Mouse (Mus musculus) kidney, postnatal 36 days (tissue): ENCODE results near the gene Hnrnpll.

Source experiments
- DNase-seq, 2 experiments: peaks; one replicate each; pipeline ENCODE4 v3.0.0; 2021 to 2022; ENCODE audit warnings: mixed read lengths in 2 of 2

Gene Hnrnpll

GRCm38 (mm10) chr17:80061783-80062619, at the start of gene Hnrnpll:
Gene Hnrnpll, minus strand, starts transcription at chr17:80062334.
- DNase-seq, result peak; percentile 96 to 97

GRCm38 (mm10) chr17:80105348-80105978, 43.3 kb upstream of the Hnrnpll start:
- DNase-seq, result no peak

DNA sequence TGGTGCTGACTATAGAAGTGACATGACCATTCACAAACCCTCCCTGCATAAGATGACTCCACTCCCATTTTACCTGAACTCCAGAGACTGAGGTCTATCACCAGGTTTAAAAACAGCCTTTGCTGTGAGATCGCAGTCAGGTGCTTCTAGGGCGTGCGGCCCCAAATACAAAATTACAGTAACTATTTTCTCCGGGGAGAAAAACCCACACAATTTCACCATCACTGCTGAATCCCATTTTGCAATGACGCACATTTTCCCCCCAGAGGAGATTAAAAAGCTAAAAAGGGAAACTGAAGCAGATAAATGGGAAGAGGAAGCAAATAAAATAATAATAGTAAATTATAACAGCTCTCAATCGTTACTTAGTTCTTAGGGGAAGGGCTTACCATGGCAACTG, 37.7 kb upstream of the Hnrnpll start:
- no peak for DNase-seq

DNA sequence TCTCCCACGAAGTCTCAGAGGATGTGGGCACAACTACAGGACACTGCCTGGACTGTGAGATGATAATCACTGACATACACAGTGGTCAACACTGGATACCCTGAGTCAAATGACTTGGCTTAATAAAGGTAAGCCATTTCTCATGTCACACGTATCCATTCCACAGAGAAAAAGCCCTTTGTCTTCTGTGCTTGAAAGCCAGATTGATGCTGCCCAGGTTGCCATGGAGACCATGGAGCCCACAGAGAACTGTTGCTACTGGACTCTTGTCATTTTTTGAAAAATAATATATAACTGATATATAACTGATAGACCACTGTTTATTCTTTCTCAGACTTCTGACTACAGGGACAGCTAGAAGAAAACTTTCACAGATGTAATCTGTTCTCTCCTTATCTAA, 35.1 kb upstream of the Hnrnpll start:
- DNase-seq, result no peak

GRCm38 (mm10) chr17:80096720-80097114, 34.6 kb upstream of the Hnrnpll start:
- no peak for DNase-seq

- DNase-seq, result peak; percentile 87 to 93
Observed at GRCm38 (mm10) chr17:80096043-80096719, 34.0 kb upstream of the Hnrnpll start.

GRCm38 (mm10) chr17:80095254-80095899, 33.2 kb upstream of the Hnrnpll start:
- DNase-seq, result peak; percentile 24 to 30

DNA sequence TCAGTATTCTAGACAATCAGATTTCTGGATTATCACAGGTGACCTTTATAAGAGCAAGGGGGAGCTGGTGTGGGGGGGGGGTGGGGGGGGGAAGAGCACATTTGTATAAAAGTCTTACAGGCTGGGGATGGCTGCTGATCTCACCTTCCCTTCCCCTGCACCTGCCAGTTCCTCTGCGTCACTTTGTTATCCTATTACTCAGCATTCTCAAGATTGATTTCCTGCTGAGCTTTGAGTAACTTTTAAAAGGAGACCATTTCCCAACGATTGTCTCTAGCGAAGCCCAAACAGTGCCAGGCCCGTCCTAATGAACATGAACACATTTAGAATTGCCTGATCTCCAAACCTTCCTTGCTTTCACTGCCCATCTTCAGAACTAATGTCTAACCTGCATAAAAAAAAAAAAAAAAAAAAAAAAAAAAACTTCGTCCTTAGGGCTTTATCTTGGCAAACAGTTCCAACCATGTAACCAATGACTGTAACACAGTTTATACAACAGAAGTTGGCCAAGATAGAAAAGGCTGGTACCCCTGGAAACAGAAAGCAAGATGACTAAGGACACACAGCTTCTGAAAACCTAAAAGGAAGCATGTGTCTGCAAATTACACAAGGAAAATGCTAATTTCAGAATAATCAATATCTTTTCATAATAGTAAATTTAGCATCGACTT, 29.9 kb upstream of the Hnrnpll start:
- no peak for DNase-seq

DNA sequence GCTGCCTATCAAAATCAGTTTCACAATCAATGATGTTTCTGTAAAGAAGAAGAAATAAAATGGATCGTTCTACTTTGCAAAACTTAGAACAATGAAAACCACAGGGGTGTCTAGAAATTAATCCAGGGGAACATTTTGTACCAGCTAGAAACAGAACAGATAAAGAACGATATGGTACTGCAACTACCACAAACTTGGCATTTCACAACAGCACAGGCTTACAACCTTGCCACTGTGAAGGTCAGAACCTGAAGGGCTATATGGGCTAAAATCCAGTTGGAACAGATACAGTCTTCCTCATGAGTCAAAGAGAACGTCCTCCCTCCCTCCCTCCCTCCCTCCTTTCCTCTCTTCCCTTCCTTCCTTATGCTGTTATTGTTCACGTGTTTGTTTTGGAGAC, 28.4 kb upstream of the Hnrnpll start:
- DNase-seq, result no peak

GRCm38 (mm10) chr17:80088168-80088567, 26.0 kb upstream of the Hnrnpll start:
- no peak for DNase-seq

DNA sequence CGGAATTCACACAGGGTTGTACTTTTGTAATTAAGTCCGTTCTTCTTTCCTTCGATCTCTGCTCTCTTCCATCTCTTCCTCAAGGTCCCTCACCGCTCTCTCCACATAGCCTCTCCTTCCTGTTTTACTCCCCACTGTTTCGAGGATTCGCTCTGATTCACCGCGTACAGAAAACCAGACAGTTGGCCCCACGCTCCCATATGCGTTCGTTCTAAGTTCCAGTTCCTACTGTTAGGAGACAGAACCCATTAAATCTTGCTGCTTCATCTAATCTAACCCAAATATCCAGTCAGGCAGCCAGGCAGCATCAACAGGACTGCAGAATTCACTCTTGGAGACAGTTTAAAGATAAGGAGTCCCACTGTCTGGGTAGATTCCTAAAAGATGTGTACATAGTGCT, 24.5 kb upstream of the Hnrnpll start:
- no peak for DNase-seq

GRCm38 (mm10) chr17:80084424-80084823, 22.3 kb upstream of the Hnrnpll start:
- no peak for DNase-seq

GRCm38 (mm10) chr17:80083223-80083622, 21.1 kb upstream of the Hnrnpll start:
- DNase-seq, result no peak

DNA sequence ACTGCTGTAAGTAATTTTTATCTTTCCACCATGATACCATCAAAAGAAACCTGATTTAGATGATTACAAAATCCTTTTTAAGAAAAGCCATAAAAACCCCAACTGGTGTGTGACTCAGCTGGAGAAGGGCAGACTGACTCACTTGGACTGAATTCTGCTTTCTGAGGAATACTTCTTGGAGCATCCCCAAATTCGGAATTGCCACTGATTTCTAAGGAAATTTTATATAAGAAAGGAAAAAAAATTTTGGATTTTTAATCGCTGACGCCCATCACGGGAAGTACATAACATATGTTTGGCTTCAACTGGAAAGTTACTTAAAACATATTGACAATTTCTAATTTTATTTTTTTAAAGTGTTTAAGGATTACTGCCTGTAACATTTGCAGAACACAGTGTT, 16.6 kb upstream of the Hnrnpll start:
- DNase-seq, result no peak

GRCm38 (mm10) chr17:80067257-80067656, 5.1 kb upstream of the Hnrnpll start:
- no peak for DNase-seq

- DNase-seq, result no peak
Observed at GRCm38 (mm10) chr17:80063840-80064495, 1.8 kb upstream of the Hnrnpll start.

- DNase-seq, result no peak
Observed at GRCm38 (mm10) chr17:80063386-80063785, 1.3 kb upstream of the Hnrnpll start.

DNA sequence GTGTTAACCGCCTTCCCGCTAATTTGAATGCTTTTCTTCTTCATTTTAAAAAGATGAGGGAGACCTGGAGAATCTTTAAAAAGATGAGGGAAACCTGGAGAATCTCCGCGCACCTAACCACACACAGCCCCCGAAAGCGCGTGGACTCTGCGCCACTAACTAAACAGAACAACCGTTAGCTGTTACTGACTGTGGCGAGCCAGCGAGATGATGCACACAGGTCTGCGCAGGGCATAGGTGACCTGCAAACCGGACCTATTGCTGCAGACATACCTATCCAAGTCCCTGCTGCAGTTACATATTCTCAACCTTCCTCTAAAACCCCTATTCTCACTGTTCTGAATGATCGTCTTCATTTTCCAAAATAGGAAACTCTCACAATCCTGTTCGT, 481 bp upstream of the Hnrnpll start:
- peak; percentile 14 to 50 for DNase-seq

- DNase-seq, result peak; percentile 48 to 71
Observed at GRCm38 (mm10) chr17:80060828-80061782, 1.0 kb downstream of the Hnrnpll start.

- DNase-seq, result peak; percentile 32 to 53
Observed at GRCm38 (mm10) chr17:80060151-80060550, 2.0 kb downstream of the Hnrnpll start.

DNA sequence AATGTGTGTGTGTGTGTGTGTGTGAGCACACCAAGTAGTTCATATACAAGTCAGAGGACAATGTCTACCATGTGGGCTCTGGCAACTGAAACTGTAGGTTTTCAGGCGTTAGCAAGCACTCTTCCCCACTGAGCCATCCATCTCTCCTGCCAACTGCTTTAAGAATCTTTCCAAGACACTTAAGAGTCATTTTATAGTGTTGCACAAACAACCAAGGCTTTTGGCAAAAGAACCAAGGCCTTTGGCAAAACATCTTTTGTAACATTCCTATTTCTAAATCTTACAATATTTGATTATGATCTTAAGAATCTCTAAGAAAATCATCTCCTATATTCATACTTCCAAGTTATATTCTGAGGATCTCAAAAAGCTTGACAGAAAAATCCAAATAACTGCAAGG, 2.4 kb downstream of the Hnrnpll start:
- DNase-seq, result no peak
